Mouse (Mus musculus) kidney, postnatal 36 days (tissue): ENCODE measurements at regions not wholly inside any gene's neighbourhood (a gene's known extent, or its start where the extent isn't known, plus 50 kb on each side); places are given as distances from the start of the nearest gene placed in this dataset.

Experiments used
- DNase-seq, 2 experiments: peaks; one replicate each; pipeline ENCODE4 v3.0.0; 2021 to 2022; ENCODE audit warnings: mixed read lengths in 2 of 2

DNA sequence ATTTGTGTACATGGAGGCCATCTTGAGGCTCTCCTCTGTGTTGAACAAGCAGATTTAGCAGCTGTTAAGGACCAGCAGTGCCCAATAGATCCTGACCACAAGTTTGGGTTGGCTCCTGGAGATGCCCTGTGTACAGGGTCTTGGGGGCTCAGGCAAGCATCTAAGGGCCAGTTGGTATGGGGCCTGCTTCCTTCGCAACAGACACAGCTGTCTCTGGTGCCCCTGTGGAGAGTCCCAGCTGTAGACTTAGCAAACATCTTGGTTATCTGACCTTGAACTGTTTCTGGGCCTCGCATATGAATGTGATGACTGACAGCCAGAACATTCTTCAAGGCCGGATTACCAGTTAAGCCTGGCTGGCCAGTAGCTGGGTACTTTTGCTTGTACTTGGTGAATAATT, 135.4 kb upstream of the Runx1 start:
- no peak for DNase-seq

DNA sequence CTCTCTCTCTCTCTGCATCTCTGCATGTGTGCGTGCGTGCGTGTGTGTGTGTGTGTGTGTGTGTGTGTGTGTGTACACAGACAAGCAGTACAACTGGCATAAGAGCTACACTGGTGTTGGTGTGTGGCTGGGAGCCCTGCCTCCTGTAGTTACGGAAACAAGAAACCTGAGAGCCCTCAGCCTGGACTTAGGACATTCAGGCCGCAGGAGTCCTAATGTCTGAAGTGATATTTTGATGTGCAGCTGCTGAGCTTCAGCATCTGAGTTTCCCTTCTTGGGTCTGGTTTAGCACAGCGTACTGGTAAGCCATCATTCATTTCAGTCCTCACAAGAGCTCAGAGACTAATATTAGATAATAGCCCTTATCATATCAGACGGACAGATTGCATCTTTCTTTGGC, 134.8 kb upstream of the Runx1 start:
- no peak for DNase-seq

DNA sequence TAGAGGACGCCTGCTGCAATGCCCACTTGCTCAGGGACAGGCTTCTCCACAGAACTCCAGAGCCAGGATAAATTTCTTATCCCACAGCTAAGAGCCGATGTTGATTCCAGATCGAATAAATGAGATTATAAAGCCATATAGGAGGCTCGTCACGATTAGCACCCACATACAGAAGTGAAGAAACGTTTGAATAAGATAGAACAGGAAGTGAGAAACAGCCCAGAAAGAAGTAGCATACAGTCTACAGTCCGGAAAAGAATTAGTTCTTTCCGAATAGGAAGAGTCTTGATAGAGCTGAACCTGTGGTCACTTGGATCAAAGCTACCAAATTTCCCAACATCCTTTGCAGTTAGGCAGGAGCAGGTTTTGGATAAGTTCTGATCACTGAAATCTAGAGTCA, 133.0 kb upstream of the Runx1 start:
- no peak for DNase-seq

DNA sequence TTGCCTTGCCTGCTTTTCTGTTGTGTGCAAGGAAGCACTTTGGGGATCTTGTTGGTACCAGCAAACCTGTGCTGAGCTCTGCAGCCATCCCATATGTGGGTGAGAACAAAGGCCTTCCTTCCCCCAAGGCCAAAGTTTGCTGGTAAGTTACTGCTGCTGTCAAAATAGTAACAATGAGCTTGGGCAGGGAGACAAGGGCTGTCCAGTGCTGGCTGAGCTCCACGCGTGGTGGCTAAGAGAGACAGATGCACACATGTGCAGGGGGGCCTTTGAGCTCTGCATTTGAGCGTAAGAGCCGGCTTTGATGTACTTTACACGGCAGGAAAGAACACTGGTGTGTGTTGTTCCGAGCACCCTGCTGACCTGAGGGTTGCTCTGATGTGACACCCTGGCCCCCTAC, 132.2 kb upstream of the Runx1 start:
- peak in 1 of 2 experiments; percentile 13 for DNase-seq

DNA sequence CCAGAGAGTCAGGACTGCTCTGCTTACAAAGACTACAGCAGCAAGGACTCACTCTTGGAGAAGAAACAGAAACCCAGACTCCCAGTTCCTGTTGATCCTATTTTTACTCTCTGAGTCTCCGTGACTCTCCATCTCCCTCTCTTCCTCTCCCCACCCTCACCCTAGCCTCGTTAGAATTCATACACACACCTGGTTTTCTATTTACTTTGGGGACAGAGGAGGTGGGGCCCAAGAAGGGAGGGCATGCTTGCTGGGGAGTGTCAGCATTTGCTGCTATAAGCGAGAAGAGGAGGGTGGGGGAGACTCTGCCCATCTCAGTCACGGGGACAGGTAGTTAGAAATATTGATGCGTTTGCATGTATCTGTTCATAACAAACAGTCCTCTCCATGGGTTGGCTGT, 129.6 kb upstream of the Runx1 start:
- no peak for DNase-seq

DNA sequence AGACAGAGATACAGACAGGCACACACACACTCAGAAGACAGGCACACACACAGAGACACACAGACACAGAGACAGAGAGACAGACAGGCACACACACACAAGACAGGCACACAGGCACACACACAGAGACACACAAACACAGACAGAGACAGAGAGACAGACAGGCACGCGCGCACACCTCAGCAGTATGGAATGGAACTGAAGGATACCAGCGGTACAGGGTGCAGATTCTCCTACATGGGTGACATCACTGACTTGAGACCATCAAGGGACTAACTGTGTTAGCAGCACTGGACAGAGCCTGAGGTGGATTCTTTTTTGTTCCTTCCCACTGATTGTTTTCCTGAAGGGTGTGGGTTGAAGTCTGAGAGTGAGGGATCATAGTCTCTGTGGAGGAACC, 129.1 kb upstream of the Runx1 start:
- DNase-seq, result no peak

DNA sequence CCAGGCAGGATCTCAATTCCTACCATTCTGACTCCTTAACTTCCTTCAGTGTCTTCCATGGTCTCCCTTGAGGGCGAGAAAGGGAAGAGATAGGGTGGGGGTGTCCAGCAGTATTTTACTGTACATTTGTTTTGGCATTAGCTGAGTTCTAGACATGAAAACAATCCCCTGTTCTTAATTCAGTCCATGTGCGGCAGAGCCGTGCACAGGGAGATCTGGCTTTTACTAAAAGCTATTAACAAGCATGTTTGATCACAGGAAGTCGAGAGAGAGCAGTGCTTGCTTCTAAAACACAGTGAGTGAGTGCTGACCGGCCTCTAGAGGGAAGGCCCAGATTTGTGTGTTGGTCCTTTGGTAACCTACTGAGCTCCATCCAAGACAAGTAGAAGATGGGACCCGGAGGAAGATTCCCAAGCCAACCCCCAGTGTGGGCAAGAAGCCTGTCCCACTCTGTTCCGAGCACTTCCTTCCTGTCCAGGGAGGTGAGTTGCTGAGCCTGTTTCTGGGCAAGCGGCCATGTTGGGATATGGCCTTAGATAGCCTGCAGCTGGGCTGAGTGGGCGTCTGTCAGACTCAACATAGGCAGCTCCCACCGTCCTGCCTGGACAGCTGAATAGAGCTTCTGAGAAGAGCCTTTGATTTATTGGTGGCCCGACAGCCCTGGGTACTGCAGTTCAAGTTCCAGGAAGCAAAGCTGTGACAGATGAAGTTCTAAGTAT, 128.1 kb upstream of the Runx1 start:
- peak; percentile 74 to 77 for DNase-seq

DNA sequence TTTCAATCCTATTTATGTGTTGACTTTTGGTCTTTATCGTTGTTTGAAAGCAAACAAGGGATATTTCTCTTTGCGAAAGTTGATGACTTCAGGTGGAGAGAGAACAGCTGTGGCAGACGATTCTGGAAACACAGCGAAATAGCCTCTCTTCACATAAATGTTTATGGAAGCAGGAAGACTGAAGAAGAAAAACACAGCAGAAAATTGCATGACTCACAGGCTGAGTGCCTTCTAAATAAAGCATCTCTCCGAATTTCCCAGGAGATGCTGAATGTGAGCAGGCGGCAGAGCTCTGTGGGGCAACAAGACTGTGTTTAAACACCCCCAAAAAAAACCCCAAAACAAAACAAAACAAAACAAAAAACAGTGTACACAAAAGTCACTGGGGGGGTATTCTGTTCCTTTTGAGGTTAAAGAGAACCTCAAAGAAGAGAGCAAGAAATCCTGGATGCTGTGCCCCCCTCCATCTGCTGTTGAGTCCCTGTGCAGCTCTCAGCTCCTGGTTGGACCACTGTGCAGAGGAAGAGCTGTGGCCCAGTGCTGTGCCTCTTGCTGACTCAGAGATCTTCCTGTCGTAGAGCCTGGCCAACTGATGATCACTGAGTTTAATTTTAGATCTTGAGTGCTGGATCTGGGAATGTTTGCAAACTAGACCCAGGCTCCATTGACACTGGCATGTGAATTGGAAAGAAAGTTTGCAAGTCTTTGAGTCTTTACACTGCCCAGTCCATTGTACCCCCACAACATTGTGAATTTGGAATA, 126.6 kb upstream of the Runx1 start:
- no peak for DNase-seq

DNA sequence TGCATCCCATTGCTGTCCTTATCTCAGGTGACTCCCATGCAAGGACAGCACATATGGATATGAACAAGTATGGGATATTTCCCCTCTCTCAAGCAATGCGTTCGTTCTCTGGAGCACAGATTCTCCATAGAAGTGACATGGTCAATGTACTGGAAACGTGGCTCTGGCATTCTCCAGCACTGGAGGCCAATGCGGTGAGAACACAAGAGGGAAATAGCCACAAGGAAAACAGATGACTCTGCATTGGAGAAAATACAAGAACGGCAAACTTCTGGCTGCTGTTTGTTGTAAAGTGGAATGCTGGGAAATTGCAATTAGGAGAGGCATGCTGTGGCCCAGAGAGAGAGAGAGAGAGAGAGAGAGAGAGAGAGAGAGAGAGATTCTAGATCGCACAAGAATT, 125.6 kb upstream of the Runx1 start:
- DNase-seq, result no peak

DNA sequence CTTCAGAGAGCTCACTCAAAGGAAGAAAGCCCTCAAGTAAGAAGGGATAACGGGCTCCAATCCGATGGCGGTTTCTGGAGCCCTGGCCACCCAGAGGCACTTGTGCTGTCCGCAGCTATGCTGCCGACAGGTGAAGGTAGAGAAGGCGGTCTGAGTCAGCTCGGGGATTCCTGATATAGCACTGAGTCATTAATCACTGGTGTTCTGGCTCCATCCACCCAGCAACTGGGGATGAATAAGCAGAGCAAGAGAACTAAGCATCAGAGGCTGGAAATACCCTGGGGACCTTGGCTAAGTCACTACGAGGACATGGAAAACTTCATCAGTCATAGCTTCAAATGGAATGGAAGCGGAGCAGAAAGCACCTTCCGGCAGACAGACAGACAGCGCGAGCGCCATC, 122.5 kb upstream of the Runx1 start:
- no peak for DNase-seq

DNA sequence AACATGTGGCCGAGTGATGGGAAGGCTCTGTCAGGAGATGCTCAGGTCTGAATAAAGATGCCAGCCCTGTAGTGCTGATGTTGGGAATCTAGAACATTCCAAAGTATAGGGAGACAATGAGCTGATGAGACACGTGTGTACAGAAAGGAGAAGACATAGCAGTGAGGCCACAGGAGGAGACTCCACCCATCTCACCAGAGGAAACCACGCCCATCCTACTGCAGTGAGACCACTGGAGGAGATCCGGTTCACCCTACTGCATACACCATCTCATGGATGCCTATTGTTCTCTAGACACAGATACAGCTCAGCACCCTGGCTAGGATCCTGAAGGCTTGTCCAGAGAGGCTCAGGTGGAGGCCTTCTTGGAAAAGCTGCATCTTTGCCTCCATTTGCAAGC, 120.6 kb upstream of the Runx1 start:
- no peak for DNase-seq

DNA sequence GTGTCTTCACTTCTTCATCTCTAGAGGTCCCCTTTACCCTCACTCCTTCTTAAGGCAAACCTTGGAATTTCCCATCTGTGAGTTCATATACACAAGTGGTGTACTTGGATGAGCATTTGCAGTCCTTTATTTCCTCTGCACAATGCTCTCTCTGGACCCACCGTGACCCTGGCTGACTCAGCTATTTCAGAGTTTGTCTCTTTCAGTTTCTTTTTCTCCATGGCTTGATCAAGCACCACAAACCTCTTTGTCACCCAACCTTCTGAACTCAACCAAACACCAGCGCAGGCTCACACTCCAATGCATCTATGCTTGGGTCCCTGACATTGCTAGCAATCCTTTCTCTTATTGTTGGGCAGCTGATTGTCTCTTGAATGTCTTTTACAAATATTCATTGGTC, 118.0 kb upstream of the Runx1 start:
- no peak for DNase-seq

DNA sequence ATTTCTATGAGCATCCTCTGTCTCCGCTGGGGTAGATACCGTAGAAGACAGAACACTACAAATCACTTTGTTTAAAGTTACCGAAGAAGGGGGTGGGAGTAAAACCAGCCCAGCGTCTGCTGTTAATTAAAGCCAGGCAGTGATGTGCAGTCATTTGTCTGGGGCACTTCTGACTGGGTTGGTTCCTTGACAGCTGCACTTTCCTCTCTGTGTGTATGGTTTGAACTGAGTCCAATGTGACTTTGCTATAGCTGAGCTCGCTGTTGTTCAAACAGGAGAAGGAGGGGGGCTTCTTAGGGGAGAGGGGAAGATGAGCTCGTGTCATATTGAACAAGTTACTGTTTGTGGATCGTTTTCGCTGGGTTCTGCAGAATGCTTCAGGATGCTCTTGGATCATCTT, 113.7 kb upstream of the Runx1 start:
- DNase-seq, result no peak

DNA sequence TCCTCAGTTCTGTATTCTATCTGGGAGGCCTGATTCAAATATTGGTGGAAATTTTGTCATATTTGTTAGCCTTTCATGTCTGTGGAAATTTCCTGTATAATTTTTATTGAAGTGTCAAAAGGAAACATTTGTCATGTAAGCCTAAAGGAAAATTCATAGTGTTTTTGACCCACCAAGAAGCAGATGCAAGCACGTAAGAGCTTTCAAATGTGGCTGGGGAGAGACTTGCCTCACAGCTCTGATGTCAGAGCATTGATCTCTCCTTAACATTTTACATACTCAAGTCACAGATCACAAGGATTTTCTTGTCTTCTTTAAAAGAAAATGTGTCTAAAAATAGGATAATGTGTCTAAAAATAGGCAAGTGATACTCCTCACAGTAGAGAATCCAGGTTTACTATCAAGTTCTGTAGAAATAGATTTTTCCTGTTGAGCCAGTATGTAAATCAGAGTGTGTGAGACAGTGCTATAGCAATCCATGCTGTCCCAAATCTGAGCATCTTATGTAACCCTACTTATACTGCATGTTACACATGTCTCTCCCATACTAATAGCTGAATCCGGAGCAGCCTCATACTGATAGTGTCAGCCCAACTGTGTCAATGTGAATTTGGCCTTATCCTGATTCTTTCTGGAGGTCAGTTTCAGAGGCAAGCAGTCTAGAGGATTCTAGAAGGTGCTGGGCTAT, 110.0 kb upstream of the Runx1 start:
- DNase-seq, result no peak

DNA sequence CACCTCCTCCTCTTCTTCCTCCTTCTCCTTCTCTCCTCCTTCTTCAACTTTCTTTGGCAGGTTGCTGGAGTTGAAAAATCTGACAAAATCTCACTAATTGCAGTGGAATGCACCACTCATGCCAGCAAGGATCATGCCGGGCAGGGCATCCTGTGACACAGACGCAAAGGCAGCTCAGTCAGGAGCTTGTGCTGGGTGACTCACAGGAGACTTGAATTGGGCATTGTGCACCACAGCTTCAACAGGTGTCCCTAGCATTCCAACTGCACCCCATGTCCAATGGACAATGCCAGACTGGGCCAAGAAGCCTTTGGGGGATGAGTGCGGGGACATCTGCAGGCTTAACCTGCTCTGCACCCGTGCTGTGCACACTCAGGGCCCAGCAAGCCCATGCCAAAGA, 104.2 kb upstream of the Runx1 start:
- DNase-seq, result no peak

DNA sequence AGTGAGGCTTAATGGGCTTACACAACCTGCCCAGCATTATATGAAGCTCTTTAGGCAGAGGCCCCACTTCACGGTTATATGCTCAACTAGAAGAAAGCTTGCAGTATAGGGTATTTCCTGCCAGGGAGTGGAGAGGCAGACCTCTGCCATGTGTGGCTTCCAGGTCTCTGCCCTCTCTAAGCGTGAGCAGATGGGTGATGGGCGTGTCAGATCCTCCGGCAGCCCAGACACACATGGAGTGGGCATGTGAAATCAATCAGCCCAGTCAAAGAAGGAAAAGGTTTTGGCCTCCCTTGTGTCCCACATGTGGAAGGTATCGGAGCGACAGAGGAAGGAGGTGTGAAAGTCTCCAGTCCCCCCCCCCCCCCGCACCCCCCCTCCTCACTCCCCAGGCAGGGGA, 102.3 kb upstream of the Runx1 start:
- DNase-seq, result no peak

DNA sequence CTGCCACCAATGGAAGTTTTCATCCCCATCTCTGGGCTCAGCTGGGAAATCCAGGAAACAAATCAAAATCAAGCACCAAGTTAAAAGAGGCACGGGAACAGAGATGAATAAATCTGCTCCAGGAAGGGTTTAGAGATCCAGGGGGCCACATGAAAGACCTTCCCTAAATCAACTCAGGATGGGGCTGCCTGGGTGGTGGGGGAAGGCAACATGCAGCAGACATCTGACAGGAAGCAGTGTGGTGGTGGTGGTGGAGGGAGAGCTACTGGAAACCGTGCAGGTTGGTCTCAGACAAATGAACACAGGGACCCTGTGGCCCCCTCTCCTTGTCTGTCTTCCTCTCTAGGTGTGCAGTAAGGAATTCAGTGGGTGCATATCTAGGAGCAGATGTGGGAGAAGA, 101.7 kb upstream of the Runx1 start:
- no peak for DNase-seq

DNA sequence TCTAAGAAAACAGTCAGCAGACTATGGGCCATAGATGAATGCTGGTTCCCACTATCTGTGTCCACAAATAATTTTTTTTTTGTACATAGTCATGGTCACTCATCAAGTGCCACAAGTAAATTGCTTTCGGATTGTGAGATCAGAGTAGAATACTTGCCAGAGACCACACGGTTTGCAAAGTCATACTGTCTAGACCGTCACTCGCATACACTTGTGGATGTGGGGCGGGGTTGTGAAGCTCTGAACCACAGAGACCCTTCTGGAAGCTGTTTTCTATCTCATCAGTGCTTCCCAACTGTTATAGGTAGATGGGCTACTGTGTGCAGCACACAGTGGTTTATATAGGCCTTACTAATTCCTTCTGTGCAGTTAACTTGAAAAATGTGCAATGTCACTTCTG, 100.9 kb upstream of the Runx1 start:
- DNase-seq, result no peak

DNA sequence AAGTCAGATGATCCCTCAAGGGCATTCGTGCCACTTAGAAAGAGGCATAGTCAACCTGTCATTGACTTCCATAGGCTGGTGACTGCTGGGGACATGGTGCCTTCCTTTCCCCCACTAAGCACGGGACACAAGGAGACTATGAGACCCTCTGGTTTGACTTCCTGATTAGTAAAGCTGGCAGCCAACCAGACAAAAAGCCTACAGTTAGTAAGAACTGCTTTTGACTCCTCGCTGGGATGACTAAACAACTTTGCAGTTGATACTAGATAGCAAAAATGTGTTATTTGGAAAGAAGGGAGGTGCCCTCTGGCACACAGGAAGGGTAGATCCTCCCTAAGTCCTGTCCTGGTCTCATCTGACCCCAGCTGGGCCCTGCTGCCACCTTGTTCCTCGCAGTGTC, 95.0 kb upstream of the Runx1 start:
- DNase-seq, result no peak

DNA sequence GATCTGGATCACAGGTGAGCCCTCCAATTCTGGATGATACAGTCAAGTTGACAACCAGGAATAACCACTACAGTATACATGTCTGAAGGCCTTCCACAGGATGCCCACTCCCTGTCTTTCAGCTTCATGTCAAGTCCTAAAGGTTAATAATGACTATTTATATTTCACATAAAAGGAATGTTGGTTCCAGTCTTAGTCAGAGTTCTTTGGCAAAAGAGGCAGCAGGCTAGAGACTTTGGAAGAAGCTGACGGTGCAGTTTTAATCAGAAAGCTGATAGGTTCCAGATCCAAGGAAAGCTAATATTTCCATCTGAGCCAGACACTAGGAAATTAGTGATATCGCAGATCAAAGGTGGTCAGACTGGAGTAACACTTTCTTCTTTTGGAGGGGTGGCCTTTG, 91.4 kb upstream of the Runx1 start:
- no peak for DNase-seq

DNA sequence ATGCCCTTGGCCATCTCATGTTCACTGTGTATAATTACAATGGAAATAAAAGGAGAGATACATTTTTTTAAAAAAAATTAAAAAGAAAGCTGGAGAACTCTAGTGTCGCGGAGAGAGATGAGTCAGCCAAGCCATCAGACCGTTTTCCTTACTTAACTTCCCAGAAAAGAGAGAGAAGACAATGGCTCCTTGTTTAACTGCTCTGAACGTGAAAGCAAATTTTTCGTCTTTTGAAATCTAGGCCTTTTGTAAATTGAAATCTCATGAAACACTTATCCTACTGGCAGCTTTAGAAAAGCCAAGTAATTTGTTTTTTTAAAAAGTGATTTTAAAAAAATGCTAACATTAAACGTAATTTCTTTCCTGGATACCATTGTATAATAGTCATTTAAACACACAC, 89.7 kb upstream of the Runx1 start:
- DNase-seq, result no peak

DNA sequence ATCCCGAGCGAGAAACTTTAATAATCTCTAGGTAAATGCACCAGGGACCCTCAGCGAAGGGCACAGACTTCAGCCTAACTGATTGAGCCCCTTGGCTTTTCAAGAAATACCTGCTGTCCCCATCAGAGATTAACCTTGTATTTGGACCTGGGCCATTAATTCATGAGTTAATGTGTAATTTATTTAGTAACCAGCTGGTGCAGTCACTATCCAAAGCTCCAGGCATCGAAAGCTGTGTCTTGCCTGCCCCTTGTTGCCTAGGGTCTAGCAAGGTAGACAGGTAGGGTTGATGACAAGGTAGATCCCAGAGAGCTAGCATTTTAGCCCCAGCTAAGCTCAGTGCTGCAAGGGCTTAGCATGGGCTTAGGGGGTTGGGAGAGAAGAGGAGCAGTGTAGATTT, 80.9 kb upstream of the Runx1 start:
- DNase-seq, result peak; percentile 5 to 37

DNA sequence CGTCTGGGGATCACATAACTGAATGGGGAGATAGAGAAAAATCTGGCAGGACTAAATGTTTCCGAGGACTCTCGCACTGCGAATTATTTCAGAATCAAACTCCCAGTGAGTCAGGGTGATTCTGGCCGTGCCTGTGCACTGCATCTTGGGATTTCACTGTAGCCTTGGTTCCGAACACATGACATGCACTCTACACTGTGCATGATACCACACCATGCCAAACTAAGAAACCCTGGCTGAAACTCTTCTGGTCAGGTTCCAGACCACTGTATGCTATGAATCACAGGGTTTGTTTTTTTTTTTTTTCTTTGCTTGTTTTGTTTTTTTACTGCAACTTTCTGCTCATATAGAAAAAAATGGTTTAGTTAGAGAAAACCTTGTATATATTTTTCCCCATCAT, 79.7 kb upstream of the Runx1 start:
- DNase-seq, result no peak

DNA sequence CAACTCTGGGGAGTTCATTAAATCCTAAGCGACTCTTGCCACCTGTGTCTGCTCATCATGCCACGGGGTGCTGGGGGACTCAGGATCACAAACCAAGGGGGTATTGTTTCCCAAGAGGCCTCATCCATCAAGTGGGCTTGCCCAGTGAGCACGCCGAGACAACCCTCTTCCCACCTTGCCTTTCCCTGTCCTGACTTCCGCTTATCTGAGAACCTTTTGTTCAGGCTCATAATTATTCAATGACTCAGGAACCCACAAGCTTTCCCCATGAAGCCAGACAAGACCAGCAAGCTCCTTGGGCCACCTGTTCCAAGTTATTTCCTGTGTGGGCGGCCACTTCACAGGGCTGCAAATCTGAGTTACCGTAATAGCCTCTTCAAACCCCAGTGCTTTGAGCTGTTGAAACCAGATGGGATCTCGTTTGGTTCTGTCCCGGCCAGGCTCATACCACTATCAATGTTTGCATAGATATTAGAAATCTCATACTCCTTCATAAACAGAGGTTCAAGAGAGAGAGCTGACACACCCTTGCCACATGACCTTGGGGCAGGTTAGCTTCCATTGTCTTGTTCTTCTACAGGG, 78.0 kb upstream of the Runx1 start:
- peak in 1 of 2 experiments; percentile 17 for DNase-seq
